Mouse (Mus musculus) liver, embryonic 14.5 days (tissue): ENCODE data around the gene Clmp. TPM values are rescaled to one million over a fixed set of nuclear protein-coding genes. Genes with fewer than 3 reads are reported as not detected.

Experiments used
- ATAC-seq: fragments of 200-750 bp; cut with Nextera tagmentation; 2 replicates; pipeline ENCODE4 v1.8.0; 2017; ENCODE audit warnings: moderate number of reproducible peaks, mild to moderate bottlenecking, moderate library complexity; ENCODE audit not compliant: insufficient read depth
- DNase-seq, 3 experiments: peaks; one replicate each; pipeline ENCODE4 v3.0.0-alpha.2; 2012 to 2013; ENCODE audit warnings: low read depth in 3 of 3, low spot score in 3 of 3
- H3K27ac ChIP-seq: fragments of 300-500 bp; sonication (generic); 2 replicates; pipeline ENCODE4 v1.5.1; 2014; ENCODE audit warnings: moderate library complexity, mild to moderate bottlenecking, control low read depth, inconsistent platforms
- H3K27me3 ChIP-seq: fragments of 300-500 bp; sonication (generic); 2 replicates; pipeline ENCODE4 v1.6.1; 2014; ENCODE audit warnings: mild to moderate bottlenecking, low read length, moderate library complexity; ENCODE audit not compliant: control insufficient read depth, insufficient read depth
- H3K36me3 ChIP-seq: fragments of 300-500 bp; sonication (generic); replicated peaks from 2 replicates; pipeline ENCODE4 v1.6.1; 2014; ENCODE audit warnings: low read depth; ENCODE audit not compliant: control insufficient read depth, insufficient read depth
- H3K4me1 ChIP-seq, 2 experiments: fragments of 200-500 bp in 1 of 2; fragments of 300-500 bp in 1 of 2; sonication (generic) in 1 of 2; replicated peaks; 2 replicates each; pipeline ENCODE4 v1.6.1; 2012 to 2014; ENCODE audit warnings: antibody characterized with exemption in 1 of 2, inconsistent platforms in 1 of 2, low read length in 1 of 2; ENCODE audit not compliant: control insufficient read depth in 2 of 2, insufficient read depth in 2 of 2
- H3K4me2 ChIP-seq: fragments of 300-500 bp; sonication (generic); 2 replicates; pipeline ENCODE4 v1.6.1; 2014; ENCODE audit warnings: low read depth, mild to moderate bottlenecking, control low read depth, moderate library complexity
- H3K4me3 ChIP-seq, 2 experiments: fragments of 200-500 bp in 1 of 2; fragments of 300-500 bp in 1 of 2; sonication (generic) in 1 of 2; 2 replicates each; pipeline ENCODE4 v1.5.1; 2012 to 2014; ENCODE audit warnings: low read depth in 2 of 2, low read length in 2 of 2, mild to moderate bottlenecking in 2 of 2, control low read depth in 1 of 2, inconsistent platforms in 1 of 2, moderate library complexity in 1 of 2; ENCODE audit not compliant: insufficient read depth in 1 of 2
- H3K9ac ChIP-seq: fragments of 300-500 bp; sonication (generic); replicated peaks from 2 replicates; pipeline ENCODE4 v1.6.1; 2014; ENCODE audit warnings: mild to moderate bottlenecking, control low read depth, moderate library complexity
- H3K9me3 ChIP-seq: fragments of 300-500 bp; sonication (generic); 2 replicates; pipeline ENCODE4 v1.6.1; 2016; ENCODE audit warnings: low read length, mixed read lengths; ENCODE audit not compliant: control insufficient read depth
- CTCF ChIP-seq: IDR thresholded peaks from 2 replicates; pipeline ENCODE4 v1.5.1; 2016; ENCODE audit warnings: antibody characterized with exemption, low read depth, control low read depth
- EP300 ChIP-seq: IDR thresholded peaks from 2 replicates; pipeline ENCODE4 v1.6.1; 2016; ENCODE audit warnings: antibody characterized with exemption, low read depth
- WGBS: fragments of 180-500 bp; shearing (Covaris S2); extraction: QIAGEN DNeasy Blood & Tissue Kit; methylation state at CpG from one replicate; pipeline ENCODE4 v1.1.7; 2014; ENCODE audit not compliant: insufficient replicate concordance; 5-methylcytosine and 5-hydroxymethylcytosine counted together
- polyA plus RNA-seq, 2 experiments: library from polyadenylated mRNA; depleted of rRNA in 1 of 2; stranded (reverse) in 1 of 2; unstranded in 1 of 2; fragments of >200 nt; fragmentation: Nextera tagmentation in 1 of 2; extraction: Ambion mirVana in 1 of 2; gene quantifications; 2 replicates each; pipeline versions ENCODE4 v1.2.1 to v1.2.3; 2012 to 2014

Gene Clmp
- polyA plus RNA-seq, 2 experiments, result 0.55 to 0.59 TPM

DNA sequence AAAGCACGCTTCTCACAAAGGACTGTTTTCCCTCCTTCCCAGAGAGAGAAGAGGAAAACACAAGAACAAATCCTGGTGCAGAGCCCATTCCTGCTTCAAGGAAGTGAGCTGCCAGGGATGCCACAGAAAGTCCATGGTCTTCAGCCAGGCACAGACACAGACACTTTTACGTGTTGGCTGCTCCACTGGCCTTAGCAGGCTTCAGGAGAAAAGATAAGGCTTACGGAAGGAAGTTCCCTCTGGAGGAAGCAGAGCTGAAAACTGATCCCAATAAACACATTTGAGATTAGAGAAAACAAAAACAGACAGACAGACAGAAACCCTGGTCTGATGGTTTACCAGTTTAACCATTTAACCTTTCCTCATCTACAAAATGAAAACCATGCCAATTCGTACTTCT, 110.3 kb downstream of the Clmp start:
- DNase-seq (no peak), ATAC-seq (no peak)
- Histone ChIP-seq H3K4me1 (peaks cover 14 to 16% of the 10 kb centered on the region in 2 experiments), H3K27me3 (no peaks in the 10 kb centered on the region), H3K9ac (no peak overlapping the region), H3K9me3 (no peaks in the 10 kb centered on the region), H3K27ac (no peak overlapping the region), H3K36me3 (no peaks in the 10 kb centered on the region), H3K4me3 (no peak overlapping the region), H3K4me2 (no peak overlapping the region)
- 41% methylated on average over 4 of the region's 4 CpGs for WGBS
- TF ChIP-seq EP300, result no peak
- no peak for TF ChIP-seq CTCF

GRCm38 (mm10) chr9:40798247-40798960, 112.6 kb downstream of the Clmp start:
- Histone ChIP-seq H3K9me3 (no peaks in the 10 kb centered on the region), H3K4me1 (peaks cover 14 to 16% of the 10 kb centered on the region in 2 experiments), H3K9ac (peak overlapping the region; percentile 99), H3K27ac (peak overlapping the region; percentile 92), H3K4me3 (no peak overlapping the region), H3K27me3 (no peaks in the 10 kb centered on the region), H3K36me3 (peaks cover 13% of the 10 kb centered on the region), H3K4me2 (peak overlapping the region; percentile 95)
- WGBS, result 25% methylated on average over 9 of the region's 9 CpGs
- TF ChIP-seq EP300, result no peak
- TF ChIP-seq CTCF, result no peak
- DNase-seq (no peak), ATAC-seq (no peak)

DNA sequence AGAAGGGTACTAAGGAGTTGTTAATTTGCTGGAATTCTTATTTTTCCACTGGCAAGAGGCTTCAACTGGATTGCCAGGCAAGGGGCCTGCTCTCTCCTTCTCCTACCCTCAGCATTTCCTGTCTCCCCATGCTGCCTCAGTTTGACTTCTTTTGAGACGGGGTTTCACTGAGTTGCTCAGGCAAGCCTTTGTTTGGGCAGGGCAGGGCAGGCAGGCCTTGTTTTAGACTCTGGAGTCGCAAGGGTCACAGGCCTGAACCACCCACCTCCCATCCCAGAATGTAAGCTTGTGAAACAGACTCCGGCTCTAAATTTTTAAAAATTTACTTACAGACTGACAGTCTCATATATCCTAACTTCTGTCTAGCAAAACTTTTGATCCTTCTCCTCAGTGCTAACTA, 113.3 kb downstream of the Clmp start:
- H3K9me3 ChIP-seq, result no peaks in the 10 kb centered on the region
- peak overlapping the region; percentile 95 for H3K4me2 ChIP-seq
- TF ChIP-seq CTCF, result no peak
- TF ChIP-seq EP300, result no peak
- no peak for ATAC-seq
- peak overlapping the region; percentile 99 for H3K9ac ChIP-seq
- H3K27ac ChIP-seq, result peak overlapping the region; percentile 92
- peak overlapping the region; percentile 11 to 79; a peak in 3 of 4 replicates for H3K4me3 ChIP-seq
- no peak for DNase-seq
- H3K4me1 ChIP-seq, result peaks cover 14 to 18% of the 10 kb centered on the region in 2 experiments
- H3K36me3 ChIP-seq, result peaks cover 20% of the 10 kb centered on the region
- WGBS, result 36% methylated on average over 3 of the region's 3 CpGs
- no peaks in the 10 kb centered on the region for H3K27me3 ChIP-seq

- DNase-seq, result peak in 2 of 3 experiments; percentile 68 to 71
- no peaks in the 10 kb centered on the region for H3K9me3 ChIP-seq
- peak overlapping the region; percentile 79 to 80 for H3K4me3 ChIP-seq
- no peaks in the 10 kb centered on the region for H3K27me3 ChIP-seq
- peaks cover 14 to 16% of the 10 kb centered on the region in 2 experiments for H3K4me1 ChIP-seq
- TF ChIP-seq CTCF (no peak), EP300 (no peak; the same call in 1 of the 2 replicates)
- peak overlapping the region; percentile 95 for H3K4me2 ChIP-seq
- peaks cover 28% of the 10 kb centered on the region for H3K36me3 ChIP-seq
- under 1% methylated on average over 30 of the region's 30 CpGs for WGBS
- peak overlapping the region; percentile 99 for H3K9ac ChIP-seq
- peak overlapping the region; percentile 92 for H3K27ac ChIP-seq
- no peak; the same call in 1 of the 2 replicates for ATAC-seq
These were observed 114.2 kb downstream of the Clmp start for GRCm38 (mm10) chr9:40799837-40800501.
